8 mouse cellular contexts compared by ENCODE assay signal in genomic region chr11:30952829-30953228, GRCm38 (mm10). TPM values are rescaled to one million over a fixed set of nuclear protein-coding genes. Genes with fewer than 3 reads are reported as not detected.
DNase-seq lines count a peak whose midpoint lies in the region; ATAC-seq and TF ChIP-seq lines count a peak whose summit lies in the region.

No protein-coding gene starts in this region.

- no peaks in the 10 kb centered on the region for H3K27me3 ChIP-seq in heart, embryonic 10.5 days (ENCODE audit: insufficient read depth, poor library complexity, severe bottlenecking)
- no peaks in the 10 kb centered on the region for H3K27me3 ChIP-seq in MEL (ENCODE audit: control insufficient read depth in 1 of 2, insufficient read depth in 2 of 2, low read length in 2 of 2)
- H3K27me3 ChIP-seq in forebrain, embryonic 16.5 days (replicated peaks; ENCODE audit: control insufficient read depth, insufficient read depth, low read length), result no peaks in the 10 kb centered on the region
- no peaks in the 10 kb centered on the region for H3K27me3 ChIP-seq in liver, postnatal 0 days (ENCODE audit: insufficient read depth, low read length)

- intact Hi-C loops in heart, postnatal 25 days (cut with DNase I), result no loop called here

- peaks cover 7% of the 10 kb centered on the region for H3K4me1 ChIP-seq in heart, embryonic 10.5 days
- H3K4me1 ChIP-seq in MEL (ENCODE audit: control insufficient read depth in 1 of 2, insufficient read depth in 2 of 2, low read length in 2 of 2), result peaks cover 0 to 3% of the 10 kb centered on the region in 2 experiments; a peak in 2 of 4 replicates
- H3K4me1 ChIP-seq in forebrain, embryonic 16.5 days (replicated peaks; ENCODE audit: control insufficient read depth, insufficient read depth, low read length), result peaks cover 13% of the 10 kb centered on the region
- peaks cover 13% of the 10 kb centered on the region for H3K4me1 ChIP-seq in liver, postnatal 0 days (ENCODE audit: insufficient read depth)

- H3K4me3 ChIP-seq in heart, embryonic 10.5 days, result peak overlapping the region; percentile 93
- H3K4me3 ChIP-seq in MEL (ENCODE audit: control insufficient read depth in 1 of 2, insufficient read depth in 1 of 2, low read depth in 2 of 2, low read length in 2 of 2), result peak overlapping the region; percentile 65 to 93
- peak overlapping the region; percentile 93 for H3K4me3 ChIP-seq in forebrain, embryonic 16.5 days (replicated peaks; ENCODE audit: low read length)
- peak overlapping the region; percentile 94 for H3K4me3 ChIP-seq in liver, postnatal 0 days (ENCODE audit: low read depth, low read length)

- TF ChIP-seq POLR2A in MEL (IDR thresholded peaks at IDR 0.05; ENCODE audit: control insufficient read depth in 1 of 2, insufficient read depth in 1 of 2, low read depth in 1 of 2, low read length in 2 of 2, poor library complexity in 1 of 2), result no peak

- TF ChIP-seq EP300 in MEL (IDR thresholded peaks at IDR 0.05; ENCODE audit: low read depth in 1 of 2, low read length in 2 of 2), result no peak
- no peak for TF ChIP-seq EP300 in liver, postnatal 0 days (IDR thresholded peaks at IDR 0.05; ENCODE audit: low read depth)

- no peak for DNase-seq in heart, embryonic 10.5 days (ENCODE audit: low spot score)
- DNase-seq in heart, postnatal 25 days (ENCODE audit: low spot score), result no peak
- DNase-seq in MEL (ENCODE audit: low read depth, low spot score), result peak; percentile 75
- DNase-seq in liver, postnatal 0 days, result peak; percentile 27
- DNase-seq in right cerebral cortex, adult 18-20 months, result no peak
- DNase-seq in cerebellum, postnatal 36 days, result no peak
- DNase-seq in testis, postnatal 10 days (ENCODE audit: low spot score), result no peak

- H3K36me3 ChIP-seq in heart, embryonic 10.5 days, result peaks cover 49% of the 10 kb centered on the region
- H3K36me3 ChIP-seq in MEL (ENCODE audit: control insufficient read depth in 1 of 2, insufficient read depth in 2 of 2, low read length in 2 of 2), result peaks cover 7 to 19% of the 10 kb centered on the region in 2 experiments
- peaks cover 16% of the 10 kb centered on the region for H3K36me3 ChIP-seq in forebrain, embryonic 16.5 days (ENCODE audit: control insufficient read depth, insufficient read depth)
- peaks cover 28% of the 10 kb centered on the region for H3K36me3 ChIP-seq in liver, postnatal 0 days (replicated peaks; ENCODE audit: insufficient read depth, low read length)

- no peak for ATAC-seq in forebrain, embryonic 16.5 days
- ATAC-seq in liver, postnatal 0 days, result no peak

- H3K79me2 ChIP-seq in MEL (ENCODE audit: control insufficient read depth, insufficient read depth, low read length, poor library complexity), result peaks cover 9% of the 10 kb centered on the region

- 72% methylated on average over 5 of the region's 5 CpGs for WGBS in heart, embryonic 10.5 days
- WGBS in forebrain, embryonic 16.5 days, result 71% methylated on average over 5 of the region's 5 CpGs
- whole genome bisulfite sequencing in liver, postnatal 0 days (ENCODE audit: insufficient replicate concordance), result 42% methylated on average over 5 of the region's 5 CpGs

- H3K9me3 ChIP-seq in heart, embryonic 10.5 days, result no peaks in the 10 kb centered on the region
- H3K9me3 ChIP-seq in MEL (replicated peaks; ENCODE audit: insufficient read depth, low read length), result no peaks in the 10 kb centered on the region
- H3K9me3 ChIP-seq in forebrain, embryonic 16.5 days (ENCODE audit: control insufficient read depth, low read length), result peaks cover 9% of the 10 kb centered on the region
- H3K9me3 ChIP-seq in liver, postnatal 0 days (ENCODE audit: low read length), result no peaks in the 10 kb centered on the region

- TF ChIP-seq CTCF in MEL (IDR thresholded peaks at IDR 0.05 in 2 of 3, conservative IDR thresholded peaks at IDR 0.05 in 1 of 3; ENCODE audit: control insufficient read depth in 1 of 3, insufficient read depth in 1 of 3, low read depth in 2 of 3, low read length in 3 of 3, poor library complexity in 1 of 3, severe bottlenecking in 1 of 3), result no peak
- TF ChIP-seq CTCF in liver, postnatal 0 days (IDR thresholded peaks at IDR 0.05; ENCODE audit: low read depth), result no peak

- H3K9ac ChIP-seq in MEL (ENCODE audit: control insufficient read depth, low read depth, low read length, poor library complexity, severe bottlenecking), result peak overlapping the region; percentile 73
- H3K9ac ChIP-seq in forebrain, embryonic 16.5 days (replicated peaks; ENCODE audit: low read depth, low read length), result no peak overlapping the region
- peak overlapping the region; percentile 92 for H3K9ac ChIP-seq in liver, postnatal 0 days (replicated peaks)

- H3K27ac ChIP-seq in heart, embryonic 10.5 days, result no peak overlapping the region
- no peak overlapping the region for H3K27ac ChIP-seq in MEL (ENCODE audit: control insufficient read depth, low read depth, low read length)
- no peak overlapping the region for H3K27ac ChIP-seq in forebrain, embryonic 16.5 days (ENCODE audit: low read length)
- peak overlapping the region; percentile 90; the same call in 1 of the 2 replicates for H3K27ac ChIP-seq in liver, postnatal 0 days (ENCODE audit: low read depth)

- peak overlapping the region; percentile 79 for H3K4me2 ChIP-seq in forebrain, embryonic 16.5 days (ENCODE audit: low read length)
- H3K4me2 ChIP-seq in liver, postnatal 0 days (ENCODE audit: low read depth, low read length), result peak overlapping the region; percentile 88

- TF ChIP-seq RAD21 in MEL (IDR thresholded peaks at IDR 0.05; ENCODE audit: low read depth, low read length), result no peak

TF ChIP-seq in MEL, 35 proteins besides CTCF, POLR2A, EP300 and RAD21:
- TF ChIP-seq SIN3A (IDR thresholded peaks at IDR 0.05; ENCODE audit: low read length), result 0 out of 2 replicates have a peak, but pooled peaks have one; percentile 13
- TF ChIP-seq GABPA (IDR thresholded peaks at IDR 0.05; ENCODE audit: low read depth, low read length), result no peak
- 0 out of 2 replicates have a peak, but pooled peaks have one; percentile 8 for TF ChIP-seq ETS1 (IDR thresholded peaks at IDR 0.05; ENCODE audit: low read depth, low read length)
TF ChIP-seq in MEL: peak in this region for 2.

RNA-seq across cellular contexts. Expression of gene Erlec1, which starts 1.3 kb away (rescaled TPM):
- 7.4 and 8.1 TPM in 2 replicates for polyA plus RNA-seq in heart, embryonic 10.5 days (2016; fragmentation: Nextera tagmentation; extraction: Ambion mirVana)
- 10 to 100 TPM; 33.9 to 39.1 TPM for total RNA-seq in heart, postnatal 25 days (2021)
- 6.7 and 7.4 TPM in 2 replicates for total RNA-seq in MEL (2012; rRNA removed)
- 10 to 100 TPM in 1 of 2 experiments, not detected in 1; 22.3 TPM for polyA plus RNA-seq in MEL (2012; ENCODE audit: insufficient read depth in 1 of 2, insufficient read length in 2 of 2, low read depth in 1 of 2, low replicate concordance in 2 of 2, missing spikeins in 1 of 2)
- 8.7 and 9.3 TPM in 2 replicates for polyA plus RNA-seq in forebrain, embryonic 16.5 days (2015; fragmentation: Nextera tagmentation; extraction: Ambion mirVana)
- polyA plus RNA-seq in liver, postnatal 0 days (2015; fragmentation: Nextera tagmentation; extraction: Ambion mirVana), result 8.2 and 9.0 TPM in 2 replicates

RNA-seq across cellular contexts. Expression of gene Chac2, which starts 33.3 kb away (rescaled TPM):
- 12.1 and 12.5 TPM in 2 replicates for polyA plus RNA-seq in heart, embryonic 10.5 days (2016; fragmentation: Nextera tagmentation; extraction: Ambion mirVana)
- 10 to 100 TPM; 24.8 to 25.3 TPM for total RNA-seq in heart, postnatal 25 days (2021)
- 11.1 and 16.1 TPM in 2 replicates for total RNA-seq in MEL (2012; rRNA removed)
- polyA plus RNA-seq in MEL (2012; ENCODE audit: insufficient read depth in 1 of 2, insufficient read length in 2 of 2, low read depth in 1 of 2, low replicate concordance in 2 of 2, missing spikeins in 1 of 2), result 10 to 100 TPM in 1 of 2 experiments, not detected in 1; 10.8 TPM
- polyA plus RNA-seq in forebrain, embryonic 16.5 days (2015; fragmentation: Nextera tagmentation; extraction: Ambion mirVana), result 26.0 and 28.1 TPM in 2 replicates
- polyA plus RNA-seq in liver, postnatal 0 days (2015; fragmentation: Nextera tagmentation; extraction: Ambion mirVana), result 53.3 and 56.7 TPM in 2 replicates

Comparison
In these comparisons a context has a peak if more than half of its experiments do, and no peak if none do; other contexts are left out.
1. DNase-seq: peak in MEL (single experiment) and liver, postnatal 0 days (single experiment); none in heart, embryonic 10.5 days (single experiment), heart, postnatal 25 days (single experiment), right cerebral cortex, adult 18-20 months (single experiment), cerebellum, postnatal 36 days (0 of 2) and testis, postnatal 10 days (single experiment).
2. Peak in every context shown above with its lines, with median percentiles within 50 percentile points of each other: H3K4me3 ChIP-seq.